Mouse (Mus musculus): ENCODE measurements around the gene Nr1h2.

The Nr1h2 gene

Small RNA genes lying within 50 kb of the gene (microRNA-seq; reads per million reads assigned to microRNA genes)
- gene Mir7053, result 0 to 0.11 reads per million in 2 experiments

Data from adrenal gland (tissue).